Mouse (Mus musculus) ovary, postnatal 36 days (tissue): ENCODE measurements around the gene Rps19.
A peak's percentile ranks its signal among the peaks of the same experiment; 100 is the strongest.
"Not testable (repeated sequence)": the region's sequence is repeated elsewhere in the genome, so short reads cannot be mapped to it uniquely, and the experiment has no call there.

Source experiments
- DNase-seq: peaks from one replicate; pipeline ENCODE4 v3.0.0; 2022; ENCODE audit warnings: low spot score, mixed read lengths

Gene Rps19

DNA sequence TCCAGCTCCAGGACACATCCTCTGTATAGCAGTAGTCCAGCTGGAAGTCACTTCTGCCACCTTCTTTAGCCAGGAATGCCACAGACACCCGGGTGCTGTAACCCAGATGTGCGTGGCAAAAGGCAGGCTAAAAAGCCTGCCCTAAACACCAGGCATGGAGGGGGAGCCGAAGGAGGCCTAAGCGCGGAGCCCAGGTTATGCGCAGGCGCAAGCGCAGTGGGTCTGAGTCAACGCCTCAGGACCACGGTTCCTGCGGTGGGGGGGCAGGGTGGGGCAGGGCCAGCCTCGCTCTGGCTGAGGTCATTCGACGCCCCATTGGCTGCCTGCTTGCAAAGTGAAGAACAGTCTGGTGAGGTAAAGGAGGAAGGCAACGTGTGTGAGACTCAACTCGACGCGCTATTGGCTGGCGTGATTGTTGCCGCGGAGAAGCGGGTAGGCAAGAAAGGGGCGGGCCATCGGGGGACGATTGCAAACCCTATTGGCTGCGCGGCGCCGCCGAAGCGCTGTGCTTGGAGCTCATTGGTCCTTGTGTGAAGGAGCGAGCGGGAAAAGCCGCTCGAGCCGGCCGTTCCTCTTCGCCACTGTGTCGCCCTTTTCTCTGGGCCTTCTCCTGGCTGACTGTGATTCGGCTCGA lies 14.5 kb upstream of the Rps19 start, which contains the start of the genes Lypd4 and Dmrtc2:
Gene Lypd4 (minus strand): TSS at position 410 of the 634 bp plus-strand sequence.
Gene Dmrtc2 (plus strand): TSS at position 526 of the 634 bp plus-strand sequence.
- no peak for DNase-seq

DNA sequence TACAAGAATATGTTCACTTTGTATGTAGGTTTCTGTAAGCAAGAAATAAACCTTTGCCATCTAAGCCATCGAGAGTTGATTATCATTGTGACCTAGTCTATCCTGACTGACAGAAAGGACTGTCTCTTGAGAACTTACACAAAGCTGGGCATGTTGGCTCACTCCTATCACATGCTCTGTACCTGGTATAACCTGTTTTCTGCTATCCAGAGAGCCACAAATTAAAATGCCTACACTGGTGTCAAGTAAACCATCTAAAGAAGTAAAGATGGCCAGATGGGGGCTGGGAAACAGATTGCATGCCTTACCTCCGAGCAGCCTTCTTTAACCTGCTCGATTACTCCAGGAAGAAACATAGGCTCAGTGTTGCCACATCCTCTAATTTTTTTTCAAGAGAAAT lies 6.6 kb upstream of the Rps19 start:
- no peak for DNase-seq

DNA sequence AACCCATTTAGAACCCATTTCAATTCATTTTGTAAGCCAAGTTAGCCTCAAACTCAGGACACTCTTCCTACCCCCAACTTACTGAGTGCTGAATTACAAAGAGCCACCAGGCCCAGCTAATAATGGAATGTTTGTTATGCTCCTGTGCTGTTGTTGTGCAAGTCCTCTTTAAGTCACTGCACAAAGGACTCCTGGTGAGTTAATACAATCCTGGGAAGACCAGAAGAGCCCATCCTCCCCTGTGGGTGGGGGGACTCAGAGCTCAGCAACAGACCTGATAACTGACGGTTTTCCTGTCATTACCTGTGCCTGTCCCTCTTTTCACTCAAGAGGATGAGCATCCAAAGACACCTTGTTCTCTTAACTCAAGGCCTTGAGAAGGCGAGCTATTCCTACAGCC lies 4.6 kb upstream of the Rps19 start:
- no peak for DNase-seq

DNA sequence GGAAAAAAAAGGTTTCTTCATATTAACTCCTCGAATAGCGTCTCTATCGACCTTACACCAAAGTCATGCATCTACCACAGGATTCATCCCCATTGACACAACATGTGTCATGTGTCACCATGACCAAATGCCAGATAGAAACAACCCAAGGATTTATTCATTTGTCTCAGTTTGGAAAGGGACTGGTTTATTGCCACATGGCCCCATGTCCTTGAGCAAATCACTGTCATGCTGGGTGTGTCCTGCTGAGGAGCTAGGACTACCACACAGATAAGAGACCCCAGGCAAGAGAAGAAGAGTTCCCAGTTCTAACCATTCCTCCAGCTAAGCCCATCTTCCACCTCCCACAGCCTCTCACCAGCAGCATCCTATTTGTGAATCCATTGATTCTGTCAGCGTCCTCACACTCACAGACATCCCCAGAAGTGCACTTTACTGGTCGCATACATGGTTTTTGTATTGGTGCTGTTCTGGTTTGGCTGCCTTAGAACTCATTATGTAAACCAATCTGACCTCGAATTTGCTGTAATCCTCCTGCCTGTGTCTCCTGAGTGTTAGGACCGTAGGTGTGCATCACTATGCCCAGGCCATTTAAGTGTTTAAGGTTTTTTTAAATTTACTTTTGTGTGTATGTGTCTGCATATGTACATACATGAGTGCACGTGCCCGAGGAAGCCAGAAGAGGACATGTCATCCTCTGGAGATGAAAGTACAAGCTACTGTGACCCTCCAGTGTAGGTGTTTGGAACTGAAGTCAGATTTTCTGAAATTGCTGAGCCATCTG lies 1.6 kb upstream of the Rps19 start:
- DNase-seq = no peak

DNA sequence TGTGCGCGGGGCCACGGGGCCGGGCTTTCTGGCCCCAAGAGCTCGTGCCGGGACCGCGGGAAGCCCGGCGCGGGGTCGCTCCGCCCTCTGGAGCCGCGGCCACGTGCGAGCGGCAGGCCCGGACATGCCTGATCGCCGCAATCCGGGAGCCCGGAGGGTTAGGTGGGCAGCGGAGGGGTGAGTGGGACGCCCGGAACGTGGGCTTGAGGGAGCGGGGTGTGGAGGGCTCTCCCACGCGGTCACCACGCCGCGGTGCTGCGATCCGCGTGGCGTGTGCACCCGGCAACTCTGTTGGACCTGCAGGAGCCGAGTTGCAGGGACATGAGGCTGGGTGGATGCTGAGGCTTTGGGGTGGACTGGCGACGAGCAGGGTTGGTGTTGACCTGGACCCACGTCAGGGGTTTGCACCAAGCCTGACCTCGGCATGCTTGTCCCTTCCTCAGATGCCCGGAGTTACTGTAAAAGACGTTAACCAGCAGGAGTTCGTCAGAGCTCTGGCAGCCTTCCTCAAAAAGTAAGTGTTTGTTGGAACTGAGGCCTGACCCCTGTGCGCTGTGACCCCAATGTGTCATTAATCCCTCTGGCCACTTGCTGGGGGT lies 621 bp downstream of the Rps19 start:
- no peak for DNase-seq

DNA sequence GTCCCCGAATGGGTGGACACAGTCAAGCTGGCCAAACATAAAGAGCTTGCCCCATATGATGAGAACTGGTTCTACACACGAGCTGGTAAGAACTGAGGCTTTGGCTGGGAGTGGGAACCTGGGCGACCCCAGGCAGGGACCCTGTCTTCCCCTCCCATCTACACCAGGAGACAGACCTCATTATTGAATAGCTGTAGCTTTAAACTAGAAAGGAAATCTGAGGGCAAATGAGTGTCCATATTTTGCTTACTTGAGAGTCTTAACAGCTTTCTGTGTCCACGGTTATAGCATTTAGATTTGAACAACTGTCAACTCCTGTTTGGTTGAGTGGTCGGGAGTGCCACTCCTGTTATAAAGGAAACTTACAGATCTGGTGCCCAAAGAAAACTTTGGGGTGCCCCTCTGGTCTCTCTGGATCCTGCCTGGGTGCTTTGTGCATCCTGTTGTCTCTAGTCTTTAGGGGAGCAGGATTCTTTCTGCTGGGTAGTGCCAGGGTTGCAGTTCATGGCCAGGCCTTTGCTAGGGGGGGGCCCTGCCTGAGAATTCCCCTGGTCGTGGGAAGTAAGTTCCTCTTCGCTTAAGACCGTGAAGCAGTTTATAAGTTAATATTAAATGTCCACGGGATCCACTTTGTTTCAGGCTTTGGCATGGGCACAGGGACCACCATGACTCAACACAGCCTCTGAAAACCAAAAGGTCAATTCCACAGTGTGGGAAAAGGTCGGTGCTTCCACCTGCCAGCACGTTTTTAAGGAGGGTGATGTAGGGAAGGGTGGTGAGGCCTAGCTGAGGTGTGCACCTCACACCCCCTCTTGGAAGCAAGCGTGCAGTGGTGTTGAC lies 1.5 kb downstream of the Rps19 start:
- DNase-seq = no peak

DNA sequence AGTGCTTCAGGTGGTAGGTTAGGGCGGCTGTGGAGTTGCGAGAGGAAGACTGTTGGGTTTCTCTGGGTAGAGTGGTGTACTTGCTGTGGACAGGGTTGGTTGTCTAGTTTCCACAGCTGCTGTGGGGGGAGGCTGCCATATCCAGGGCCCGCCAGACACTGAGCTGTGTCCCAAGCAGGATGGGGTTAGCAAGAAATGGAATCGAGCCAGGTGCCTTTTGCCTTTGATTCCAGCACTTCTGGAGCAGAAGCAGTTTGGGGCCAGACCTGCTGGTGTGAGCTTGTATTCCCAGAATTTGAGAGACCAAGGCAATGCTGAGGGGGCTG lies 2.1 kb downstream of the Rps19 start:
- no peak for DNase-seq

DNA sequence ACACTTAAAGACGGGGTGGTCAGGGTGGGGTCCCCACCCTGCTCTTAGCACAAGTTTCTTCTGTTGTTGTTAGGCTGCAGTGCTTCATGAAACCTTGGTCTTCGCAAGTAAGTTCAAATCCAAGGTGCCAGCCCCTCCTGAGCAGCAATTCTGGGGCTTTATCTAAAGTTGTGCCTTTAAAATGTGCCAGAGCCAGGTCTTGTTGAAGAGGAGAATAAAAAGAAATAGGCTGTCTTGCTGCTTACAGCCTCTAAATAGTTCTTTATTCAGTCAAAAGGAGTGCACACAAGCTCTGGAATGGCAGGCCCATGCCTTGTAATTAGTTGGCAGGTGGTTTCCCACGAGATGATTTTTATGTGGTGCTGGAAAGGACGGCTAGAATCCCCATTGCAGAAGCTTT lies 2.9 kb downstream of the Rps19 start:
- no peak for DNase-seq

DNA sequence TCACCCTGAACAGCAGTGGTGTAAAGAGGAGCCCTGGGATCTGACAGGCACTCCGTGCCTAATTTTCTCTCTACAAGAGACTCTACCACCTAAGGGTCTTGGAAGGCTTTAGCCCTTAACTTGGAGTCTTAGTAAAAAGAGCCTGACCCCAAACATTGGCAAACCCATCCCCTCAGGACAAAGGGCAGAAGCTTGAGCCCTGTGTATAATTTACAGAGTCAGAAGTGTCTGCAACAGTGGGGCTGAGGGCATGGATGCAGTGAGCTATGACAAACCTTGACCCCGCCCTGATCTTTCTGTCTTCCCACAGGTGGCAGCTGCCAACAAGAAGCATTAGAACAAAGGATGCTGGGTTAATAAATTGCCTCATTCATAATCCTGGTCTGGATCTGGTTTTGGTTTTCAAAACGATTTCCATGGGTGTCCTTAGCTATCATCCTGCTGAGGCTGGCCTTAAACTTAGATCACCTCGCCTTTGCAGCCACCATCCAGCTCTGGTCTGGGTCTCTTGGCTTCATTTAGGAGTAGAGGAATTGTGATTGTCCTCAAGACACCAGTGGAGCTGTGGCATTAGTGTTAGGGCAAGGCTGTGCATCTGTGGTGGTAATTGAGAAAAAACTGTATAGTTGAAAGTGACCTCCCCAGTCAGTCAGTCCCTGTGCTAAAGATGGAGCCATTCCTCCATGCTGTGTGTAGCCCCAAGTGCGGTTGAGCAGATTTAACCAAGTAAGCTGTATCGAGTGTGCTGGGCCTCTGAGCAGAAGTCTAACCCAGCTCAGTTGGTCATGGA lies 5.5 kb downstream of the Rps19 start:
- no peak for DNase-seq

DNA sequence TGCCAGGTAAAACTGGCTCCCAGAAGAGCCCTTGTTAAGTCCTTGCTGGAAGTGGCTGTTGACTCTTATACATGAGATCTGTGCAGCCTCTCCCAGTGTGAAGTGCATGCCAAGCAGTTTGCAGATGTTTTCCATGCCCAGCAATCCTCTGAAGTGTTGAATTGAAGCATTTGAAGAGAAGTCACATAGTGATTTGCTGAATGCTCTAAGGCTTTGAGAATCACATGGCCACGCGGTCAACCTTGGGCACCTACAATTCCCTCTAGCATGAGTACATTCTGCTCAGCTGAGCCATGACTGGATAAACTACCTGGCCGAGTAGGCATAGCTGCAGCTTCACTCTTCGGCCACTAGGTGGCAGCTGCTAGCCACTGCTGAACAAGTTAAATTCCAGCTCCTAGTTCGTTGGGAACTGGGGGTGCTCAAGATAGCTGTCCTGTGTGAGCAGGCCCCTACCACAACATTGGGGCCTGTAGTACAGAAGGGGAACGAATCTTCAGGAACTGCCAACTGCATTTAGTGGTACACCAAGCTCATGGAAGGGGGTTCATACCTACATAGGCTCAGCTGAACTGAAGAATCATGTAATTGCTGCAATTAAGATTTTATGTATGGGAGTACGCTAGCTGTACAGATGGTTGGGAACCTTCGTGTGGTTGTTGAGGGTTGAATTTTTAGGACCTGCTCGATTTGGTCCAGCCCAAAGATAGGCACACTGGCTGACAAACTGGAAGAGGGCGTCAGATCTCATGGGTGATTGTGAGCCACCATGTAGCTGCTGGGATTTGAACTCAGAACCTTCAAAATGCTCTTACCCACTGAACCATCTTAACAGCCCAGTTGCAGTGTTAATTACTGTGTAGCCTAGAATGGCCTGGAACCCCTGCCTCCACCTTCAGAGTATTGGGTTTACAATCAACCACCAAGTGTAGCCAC lies 6.4 kb downstream of the Rps19 start:
- peak; percentile 66 for DNase-seq

DNA sequence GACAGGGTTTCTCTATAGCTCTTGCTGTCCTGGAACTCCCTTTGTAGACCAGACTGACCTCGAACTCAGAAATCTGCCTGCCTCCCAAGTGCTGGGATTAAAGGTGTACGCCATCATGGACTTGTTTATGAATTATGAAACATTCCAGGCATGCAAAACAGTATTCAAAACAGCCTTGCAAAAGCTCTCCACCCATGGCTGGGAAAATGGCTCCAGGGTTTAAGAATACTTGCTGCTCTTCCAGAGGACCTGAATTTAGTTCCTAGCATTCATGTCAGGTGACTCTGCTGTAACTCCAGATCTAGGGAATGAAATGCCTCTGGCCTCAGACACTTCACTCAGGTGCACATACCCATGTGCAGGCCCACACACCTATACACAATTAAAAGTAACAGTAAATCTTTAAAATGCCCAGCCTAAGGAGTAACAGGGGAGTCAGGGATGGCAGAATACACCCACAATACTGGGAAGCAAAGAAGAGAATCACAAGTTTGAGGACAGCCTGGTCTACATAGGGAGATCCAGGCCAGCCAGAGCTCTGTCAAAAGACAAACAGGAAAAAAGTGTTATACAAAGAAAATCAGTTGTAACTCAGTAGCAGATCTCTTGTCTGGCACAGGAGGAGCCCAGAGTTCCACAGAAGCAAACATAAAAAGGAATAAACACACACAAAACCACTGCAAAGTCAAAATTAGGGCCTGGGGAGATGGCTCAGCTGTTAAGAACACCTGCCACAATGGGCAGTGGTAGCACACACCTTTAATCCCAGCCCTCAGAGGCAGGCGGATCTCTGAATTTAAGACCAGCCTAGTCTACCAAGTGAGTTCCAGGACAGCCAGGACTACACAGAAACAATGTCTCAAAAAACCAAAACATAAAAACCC lies 7.3 kb downstream of the Rps19 start:
- no peak for DNase-seq

DNA sequence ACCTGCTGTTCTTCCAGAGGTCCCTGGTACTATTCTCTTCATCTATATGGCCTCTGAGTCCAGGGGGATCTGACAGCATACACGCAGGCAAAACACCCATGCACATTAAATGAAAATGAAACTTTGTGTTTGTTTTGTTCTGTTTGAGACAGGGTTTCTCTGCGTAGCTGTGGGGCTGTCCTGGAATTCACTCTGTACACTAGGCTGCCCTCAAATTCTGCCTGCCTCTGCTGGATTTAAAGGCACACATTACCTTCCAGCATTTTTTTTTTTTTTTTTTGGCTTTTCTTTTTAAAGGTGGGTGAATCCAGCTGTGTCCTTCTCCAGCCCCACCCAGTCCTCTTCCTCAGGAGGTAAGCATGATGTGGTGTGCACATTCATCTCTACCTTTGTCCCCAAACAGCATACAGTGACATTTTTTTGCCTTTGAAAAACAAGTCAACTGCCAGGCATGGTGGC lies 8.0 kb downstream of the Rps19 start:
- no peak for DNase-seq

DNA sequence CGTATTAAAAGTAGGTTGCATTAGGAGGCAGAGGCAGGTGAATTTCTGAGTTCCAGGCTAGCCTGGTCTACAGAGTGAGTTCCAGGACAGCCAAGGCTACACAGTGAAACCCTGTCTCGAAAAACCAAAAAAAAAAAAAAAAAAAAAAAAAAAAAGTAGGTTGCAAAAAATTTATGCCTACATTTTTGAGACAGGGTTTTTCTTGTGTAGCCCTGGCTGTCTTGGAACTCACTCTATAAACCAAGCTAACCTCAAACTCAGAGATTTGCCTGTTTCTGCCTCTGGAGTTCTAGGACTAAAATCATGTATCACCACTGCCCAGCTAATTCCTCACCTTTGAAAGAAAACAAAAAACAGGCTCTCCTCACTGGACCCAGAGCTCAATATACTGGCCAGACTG lies 11.6 kb downstream of the Rps19 start:
- not testable (repeated sequence) for DNase-seq

DNA sequence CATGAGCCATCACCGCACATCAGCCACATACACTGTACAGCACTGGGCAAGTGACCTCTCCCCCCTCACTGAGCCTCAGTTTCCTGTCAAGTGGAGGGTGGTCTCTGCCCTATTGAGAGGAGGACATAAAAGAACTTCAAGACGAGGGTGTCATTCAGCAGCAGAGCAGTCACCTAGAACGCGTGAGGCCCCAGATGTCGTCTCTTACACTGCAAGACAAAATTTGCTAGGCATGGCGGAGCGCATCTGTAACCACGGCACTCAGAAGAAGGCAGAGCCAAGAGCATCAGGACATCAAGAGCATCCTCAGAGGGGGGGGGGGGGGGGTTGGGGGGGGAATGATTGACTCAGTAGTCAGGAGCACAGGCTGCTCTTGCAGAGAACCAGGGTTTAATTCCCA lies 12.1 kb downstream of the Rps19 start:
- no peak for DNase-seq

DNA sequence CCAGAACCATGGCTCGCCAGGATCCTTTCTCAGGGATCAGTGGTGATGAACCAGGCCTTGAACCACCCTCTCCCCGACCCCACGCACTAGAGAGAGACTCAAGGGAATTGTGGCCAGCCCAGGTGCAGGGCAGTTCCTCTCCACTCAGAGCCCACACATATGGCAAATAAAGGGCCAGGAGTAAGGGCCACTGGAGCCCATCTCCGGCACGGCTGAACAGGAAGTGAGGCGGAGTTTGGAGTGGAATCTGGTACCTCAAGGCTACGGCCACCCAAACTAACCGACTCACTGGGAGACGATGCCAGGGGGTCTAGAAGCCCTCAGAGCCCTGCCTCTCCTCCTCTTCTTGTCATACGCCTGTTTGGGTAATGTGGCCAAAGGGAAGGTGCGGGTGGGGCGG lies 13.1 kb downstream of the Rps19 start, which contains the start of gene Cd79a:
Gene Cd79a (plus strand): TSS at position 158 of the 400 bp plus-strand sequence.
- no peak for DNase-seq

DNA sequence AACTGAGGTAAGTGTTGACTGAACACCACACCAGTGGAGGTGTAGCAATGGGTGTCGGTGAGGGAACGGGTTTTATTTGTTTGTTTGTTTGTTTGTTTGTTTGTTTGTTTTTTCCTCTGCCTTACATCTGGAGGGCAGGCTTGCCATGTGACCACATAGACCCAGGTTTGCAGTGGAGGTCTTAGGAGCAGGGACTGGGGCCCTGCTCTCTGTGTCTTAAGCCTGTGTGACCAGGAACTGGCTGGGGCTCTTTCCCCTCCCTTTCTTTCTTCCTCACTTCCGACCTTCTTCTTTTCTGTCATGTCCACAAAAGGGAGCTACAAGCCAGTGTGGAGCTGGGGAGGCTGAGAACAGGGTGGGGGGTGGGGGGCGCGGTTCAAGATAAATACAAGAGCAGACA lies 13.8 kb downstream of the Rps19 start:
- DNase-seq = no peak

DNA sequence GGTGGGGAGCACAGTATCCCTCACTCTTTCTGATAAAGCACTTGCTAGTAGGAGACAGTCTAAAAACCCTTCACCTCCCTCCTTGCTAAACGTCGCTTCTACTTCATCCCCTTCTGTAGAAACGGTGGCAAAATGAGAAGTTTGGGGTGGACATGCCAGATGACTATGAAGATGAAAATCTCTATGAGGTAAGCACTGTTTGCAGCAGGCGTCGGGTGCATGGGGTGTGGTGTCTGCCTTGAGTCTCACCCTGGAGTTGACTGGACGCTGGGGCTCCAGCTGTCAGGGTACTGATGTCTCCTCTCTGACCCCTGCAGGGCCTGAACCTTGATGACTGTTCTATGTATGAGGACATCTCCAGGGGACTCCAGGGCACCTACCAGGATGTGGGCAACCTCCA lies 16.9 kb downstream of the Rps19 start:
- DNase-seq = no peak

DNA sequence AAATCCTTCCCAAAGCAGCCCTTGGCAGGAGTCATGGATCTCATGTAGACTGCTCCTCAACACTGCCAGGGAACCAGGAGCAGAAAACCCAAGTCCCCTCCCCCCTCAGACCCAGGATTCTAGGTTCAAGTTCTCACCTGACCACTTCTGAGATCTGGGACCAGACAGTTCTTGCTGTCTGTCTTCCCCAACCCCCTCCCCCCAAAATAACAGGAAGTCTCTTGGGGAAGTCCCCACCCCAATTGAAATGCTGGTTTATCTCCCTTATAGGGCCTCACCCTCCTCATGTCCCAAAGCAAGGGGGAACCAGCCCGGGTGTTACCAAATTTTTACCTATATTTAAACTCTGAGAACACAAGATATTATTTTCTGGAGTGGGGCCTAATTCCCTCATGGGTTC lies 17.7 kb downstream of the Rps19 start:
- DNase-seq = no peak

DNA sequence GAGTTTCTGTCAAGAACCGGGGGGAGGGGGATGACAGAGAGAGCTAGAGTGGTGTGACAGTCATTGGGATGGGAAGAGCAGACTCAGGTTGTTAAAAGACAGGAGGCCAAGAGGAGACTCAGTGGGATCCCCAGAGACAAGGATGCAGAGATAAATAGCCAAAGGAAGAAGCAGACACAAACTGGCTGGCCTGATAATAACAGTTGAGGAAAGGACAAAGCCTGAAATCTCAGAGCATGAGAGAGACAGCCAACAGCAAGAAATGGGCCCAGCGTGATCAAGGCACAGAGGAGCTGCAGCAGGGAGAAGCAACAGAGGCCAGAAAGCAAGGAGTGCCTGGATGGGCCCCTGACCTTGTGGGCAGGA lies 18.1 kb downstream of the Rps19 start:
- DNase-seq = no peak
